16 mouse cellular contexts compared by ENCODE assay signal in the genomic region with DNA sequence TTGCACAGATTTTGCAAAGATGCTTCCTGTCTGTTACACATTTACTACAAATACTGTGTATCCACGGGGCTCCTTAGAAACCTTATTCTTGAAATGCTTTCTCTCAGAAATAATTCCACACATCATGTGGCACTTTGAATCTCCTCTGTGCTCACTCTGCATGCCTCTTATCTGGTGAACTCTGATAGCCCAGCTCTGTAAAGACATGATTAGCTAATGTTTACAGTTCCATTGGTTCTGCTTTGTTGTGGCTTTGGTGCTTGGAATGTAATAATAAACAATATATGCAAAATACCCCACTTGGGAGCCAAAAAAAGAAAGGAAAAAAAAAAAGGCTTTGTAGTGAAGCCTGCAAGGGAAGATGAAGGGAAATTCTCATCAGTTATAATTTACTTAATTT.
DNase-seq lines count a peak whose midpoint lies in the region; ATAC-seq lines count a peak whose summit lies in the region.
"Had no signal": no experiment of that assay in that cellular context is flagged by ENCODE, and none has a peak within 500 bp of the region (broad histone marks: within the 10 kb centered on the region; RNA-seq: fewer than 3 reads in every experiment).

No protein-coding gene starts in this region.

- peak; percentile 45; the same call in 1 of the 2 replicates for ATAC-seq in lung, embryonic 15.5 days (ENCODE audit: borderline replicate concordance, extremely low read depth, low FRiP score, low TSS enrichment)
- 0 out of 2 replicates have a peak, but pooled peaks have one; percentile 62 for ATAC-seq in midbrain, embryonic 16.5 days
- ATAC-seq: forebrain, embryonic 15.5 days had no signal

- H3K9ac ChIP-seq in lung, embryonic 15.5 days = no peak overlapping the region
- H3K9ac ChIP-seq in midbrain, embryonic 16.5 days (ENCODE audit: low read depth, low read length) = no peak overlapping the region
- H3K9ac ChIP-seq: forebrain, embryonic 15.5 days; heart, embryonic 15.5 days; hindbrain, embryonic 14.5 days had no signal

- H3K4me3 ChIP-seq in lung, embryonic 15.5 days = no peak overlapping the region
- H3K4me3 ChIP-seq in midbrain, embryonic 16.5 days (ENCODE audit: low read depth, low read length) = no peak overlapping the region
- H3K4me3 ChIP-seq in midbrain, embryonic 10.5 days = no peak overlapping the region
- H3K4me3 ChIP-seq: forebrain, embryonic 15.5 days; heart, adult 2 months; heart, embryonic 15.5 days; hindbrain, embryonic 10.5 days had no signal

- H3K27ac ChIP-seq in lung, embryonic 15.5 days = peak overlapping the region; percentile 52
- H3K27ac ChIP-seq in midbrain, embryonic 16.5 days (ENCODE audit: low read length) = no peak overlapping the region
- H3K27ac ChIP-seq in midbrain, embryonic 10.5 days (replicated peaks) = no peak overlapping the region
- H3K27ac ChIP-seq: forebrain, embryonic 15.5 days; heart, adult 2 months; hindbrain, embryonic 10.5 days; hindbrain, embryonic 14.5 days had no signal

- no peaks in the 10 kb centered on the region for H3K27me3 ChIP-seq in lung, embryonic 15.5 days
- no peaks in the 10 kb centered on the region for H3K27me3 ChIP-seq in midbrain, embryonic 16.5 days (ENCODE audit: control insufficient read depth, insufficient read depth, low read depth, low read length)
- H3K27me3 ChIP-seq in midbrain, embryonic 10.5 days (ENCODE audit: low read depth, poor library complexity, severe bottlenecking) = no peaks in the 10 kb centered on the region
- H3K27me3 ChIP-seq: forebrain, embryonic 15.5 days; heart, embryonic 15.5 days had no signal

- H3K9me3 ChIP-seq in lung, embryonic 15.5 days = no peaks in the 10 kb centered on the region
- no peaks in the 10 kb centered on the region for H3K9me3 ChIP-seq in midbrain, embryonic 16.5 days (replicated peaks; ENCODE audit: control insufficient read depth, low read length, poor library complexity, severe bottlenecking)
- no peaks in the 10 kb centered on the region for H3K9me3 ChIP-seq in midbrain, embryonic 10.5 days (replicated peaks)
- H3K9me3 ChIP-seq: forebrain, embryonic 15.5 days; heart, embryonic 15.5 days; hindbrain, embryonic 10.5 days had no signal

- peaks cover 32% of the 10 kb centered on the region for H3K4me1 ChIP-seq in lung, embryonic 15.5 days
- no peaks in the 10 kb centered on the region for H3K4me1 ChIP-seq in midbrain, embryonic 16.5 days (ENCODE audit: control insufficient read depth, insufficient read depth, low read length)
- H3K4me1 ChIP-seq in midbrain, embryonic 10.5 days = peaks cover 11% of the 10 kb centered on the region

- WGBS in lung, embryonic 15.5 days = 2% methylated on average over 1 of the region's 1 CpGs
- WGBS in midbrain, embryonic 16.5 days = 53% methylated on average over 1 of the region's 1 CpGs
- WGBS in midbrain, embryonic 10.5 days = 77% methylated on average over 1 of the region's 1 CpGs

- H3K36me3 ChIP-seq in lung, embryonic 15.5 days = no peaks in the 10 kb centered on the region
- no peaks in the 10 kb centered on the region for H3K36me3 ChIP-seq in midbrain, embryonic 16.5 days (ENCODE audit: control insufficient read depth, insufficient read depth, low read length)
- H3K36me3 ChIP-seq in midbrain, embryonic 10.5 days = no peaks in the 10 kb centered on the region
- H3K36me3 ChIP-seq: forebrain, embryonic 15.5 days; heart, embryonic 15.5 days; hindbrain, embryonic 10.5 days had no signal

- intact Hi-C loops in heart, postnatal 14 days (cut with DNase I) = no loop called here

- H3K4me2 ChIP-seq in lung, embryonic 15.5 days = no peak overlapping the region
- no peak overlapping the region for H3K4me2 ChIP-seq in midbrain, embryonic 16.5 days (ENCODE audit: low read length)
- H3K4me2 ChIP-seq: forebrain, embryonic 15.5 days; heart, embryonic 11.5 days; heart, embryonic 15.5 days; hindbrain, embryonic 14.5 days had no signal

- DNase-seq in heart, adult 11 months = peak; percentile 8
- DNase-seq in heart, postnatal 14 days = no peak
- DNase-seq in lung, postnatal 14 days = no peak
- no peak for DNase-seq in midbrain, embryonic 10.5 days (ENCODE audit: low spot score)
- DNase-seq in spleen, postnatal 4 days (ENCODE audit: low spot score in 2 of 2) = no peak
- DNase-seq: cerebellum, adult 11-12 months; cerebellum, adult 9-10 months; gastrocnemius, postnatal 10 days had no signal
